Mouse (Mus musculus): ENCODE data around the gene Sema3f.

GRCm38 (mm10) chr9:107724796-107725195 is 14.5 kb upstream of the Sema3f start:
- TF ChIP-seq CTCF (IDR thresholded peaks at IDR 0.05; ENCODE audit: borderline replicate concordance, control insufficient read depth, extremely low read depth, insufficient read depth, low read length, poor library complexity) (no peak), POLR2A (IDR thresholded peaks at IDR 0.05; ENCODE audit: control insufficient read depth, extremely low read depth, insufficient read depth, low read length, poor library complexity) (no peak)
